Mouse (Mus musculus): ENCODE measurements around the gene Gm44805. TPM values are rescaled to one million over a fixed set of nuclear protein-coding genes. Genes with fewer than 3 reads are reported as not detected.

Gene Gm44805
- polyA plus RNA-seq, 1 experiment = not detected

GRCm38 (mm10) chr7:19712414-19712813 is 31.2 kb upstream of the Gm44805 start:
- 52% methylated on average over 4 of the region's 4 CpGs for WGBS
- no peak overlapping the region for H3K4me3 ChIP-seq (ENCODE audit: insufficient read depth, low read depth, low read length)
- TF ChIP-seq CTCF (conservative IDR thresholded peaks at IDR 0.05; ENCODE audit: insufficient read depth, insufficient read length, low read depth, low read length) (0 out of 2 replicates have a peak, but pooled peaks have one; percentile 24), POLR2A (IDR thresholded peaks at IDR 0.05; ENCODE audit: low read depth, low read length) (no peak)

DNA sequence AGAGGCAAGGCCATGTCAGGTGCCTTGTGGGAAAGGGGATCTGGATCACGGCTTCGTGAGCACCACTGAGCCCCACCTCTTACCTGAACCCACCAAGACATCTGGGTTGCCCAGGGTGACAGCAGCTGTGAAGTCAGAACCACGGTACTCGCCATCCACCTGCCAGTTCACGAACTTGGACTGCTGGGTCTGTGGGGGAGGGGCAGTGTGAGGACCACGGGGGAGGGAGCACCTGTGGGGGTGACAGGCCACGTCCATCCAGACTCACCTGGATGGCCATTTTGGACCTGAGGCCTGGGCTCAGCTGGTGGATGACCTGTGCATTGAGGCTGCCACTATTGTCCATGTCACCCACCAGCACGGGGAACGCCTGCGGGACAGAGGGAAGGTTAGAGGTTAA is 29.4 kb upstream of the Gm44805 start:
- Histone ChIP-seq H3K27me3 (replicated peaks; ENCODE audit: control insufficient read depth, insufficient read depth, low read length) (no peaks in the 10 kb centered on the region), H3K36me3 (ENCODE audit: control insufficient read depth, insufficient read depth, low read length) (no peaks in the 10 kb centered on the region; the same call in 1 of the 2 replicates), H3K4me3 (ENCODE audit: insufficient read depth, low read depth, low read length) (no peak overlapping the region), H3K4me1 (ENCODE audit: control insufficient read depth, insufficient read depth, low read length) (no peaks in the 10 kb centered on the region; the same call in 1 of the 2 replicates), H3K27ac (ENCODE audit: insufficient read depth, low read depth, low read length) (no peak overlapping the region)
- no peak for TF ChIP-seq POLR2A (IDR thresholded peaks at IDR 0.05; ENCODE audit: low read depth, low read length)
- TF ChIP-seq CTCF (conservative IDR thresholded peaks at IDR 0.05; ENCODE audit: insufficient read depth, insufficient read length, low read depth, low read length) = no peak
- DNase-seq = no peak
- WGBS = 83% methylated on average over 10 of the region's 10 CpGs

More at GRCm38 (mm10) chr7:19712414-19712813, 31.2 kb upstream of the Gm44805 start:
- no peak overlapping the region for H3K27ac ChIP-seq (ENCODE audit: insufficient read depth, low read depth, low read length)
- peak; percentile 40 for DNase-seq
- no peaks in the 10 kb centered on the region; the same call in 1 of the 2 replicates for H3K4me1 ChIP-seq (ENCODE audit: control insufficient read depth, insufficient read depth, low read length)
- no peaks in the 10 kb centered on the region; the same call in 1 of the 2 replicates for H3K36me3 ChIP-seq (ENCODE audit: control insufficient read depth, insufficient read depth, low read length)
- no peaks in the 10 kb centered on the region for H3K27me3 ChIP-seq (replicated peaks; ENCODE audit: control insufficient read depth, insufficient read depth, low read length)

DNA sequence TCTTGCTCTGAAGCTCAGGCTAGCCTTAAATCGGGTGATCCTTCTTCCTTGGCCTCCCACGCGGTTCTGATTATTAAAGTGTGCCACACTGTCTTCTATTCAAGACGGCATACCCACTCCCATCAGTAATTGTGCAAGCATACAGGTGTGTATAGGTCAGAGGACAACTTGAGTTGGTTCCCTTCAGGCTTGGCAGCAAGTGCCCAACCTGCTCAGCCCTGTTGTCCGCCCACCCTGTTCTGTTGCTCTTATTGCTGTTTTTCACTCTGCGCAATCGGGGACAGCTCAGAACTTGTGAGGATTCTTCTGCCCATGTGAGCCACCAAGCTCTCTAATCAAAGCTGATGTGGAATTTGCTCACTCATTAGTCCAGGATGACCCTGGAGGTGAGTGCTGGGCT is 24.0 kb upstream of the Gm44805 start:
- Histone ChIP-seq H3K27me3 (replicated peaks; ENCODE audit: control insufficient read depth, insufficient read depth, low read length) (no peaks in the 10 kb centered on the region), H3K4me1 (ENCODE audit: control insufficient read depth, insufficient read depth, low read length) (peaks cover 7% of the 10 kb centered on the region; the same call in 1 of the 2 replicates), H3K27ac (ENCODE audit: insufficient read depth, low read depth, low read length) (no peak overlapping the region), H3K4me3 (ENCODE audit: insufficient read depth, low read depth, low read length) (no peak overlapping the region), H3K36me3 (ENCODE audit: control insufficient read depth, insufficient read depth, low read length) (no peaks in the 10 kb centered on the region)
- whole genome bisulfite sequencing = 92% methylated on average over 7 of the region's 7 CpGs
- no peak for TF ChIP-seq CTCF (conservative IDR thresholded peaks at IDR 0.05; ENCODE audit: insufficient read depth, insufficient read length, low read depth, low read length)
- TF ChIP-seq POLR2A (IDR thresholded peaks at IDR 0.05; ENCODE audit: low read depth, low read length) = no peak
- DNase-seq = no peak

DNA sequence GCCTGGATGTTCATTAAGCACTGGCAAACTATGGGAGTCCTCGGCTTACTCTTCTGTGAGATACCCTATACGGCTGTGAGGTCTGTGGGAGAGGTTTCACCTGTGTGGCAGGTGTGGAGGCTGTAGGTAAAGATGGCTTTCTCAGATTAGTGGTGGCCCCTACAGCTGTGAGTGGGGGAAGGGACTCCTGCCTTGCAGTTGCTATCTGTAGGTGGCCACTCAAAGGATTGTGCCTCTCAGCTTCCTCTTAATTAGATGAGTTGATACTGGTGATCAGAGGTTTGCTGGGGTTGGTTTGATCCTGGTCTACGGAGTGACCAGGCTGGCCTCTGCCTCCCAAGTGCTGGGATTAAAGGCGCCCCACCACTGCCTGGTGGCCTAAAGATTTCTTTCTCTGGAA is 23.3 kb upstream of the Gm44805 start:
- Histone ChIP-seq H3K4me3 (ENCODE audit: insufficient read depth, low read depth, low read length) (no peak overlapping the region), H3K4me1 (ENCODE audit: control insufficient read depth, insufficient read depth, low read length) (peaks cover 9% of the 10 kb centered on the region), H3K36me3 (ENCODE audit: control insufficient read depth, insufficient read depth, low read length) (no peaks in the 10 kb centered on the region), H3K27ac (ENCODE audit: insufficient read depth, low read depth, low read length) (no peak overlapping the region), H3K27me3 (replicated peaks; ENCODE audit: control insufficient read depth, insufficient read depth, low read length) (no peaks in the 10 kb centered on the region)
- no peak for DNase-seq
- TF ChIP-seq POLR2A (IDR thresholded peaks at IDR 0.05; ENCODE audit: low read depth, low read length) (no peak), CTCF (conservative IDR thresholded peaks at IDR 0.05; ENCODE audit: insufficient read depth, insufficient read length, low read depth, low read length) (no peak)
- 98% methylated on average over 4 of the region's 4 CpGs for WGBS

- TF ChIP-seq CTCF (conservative IDR thresholded peaks at IDR 0.05; ENCODE audit: insufficient read depth, insufficient read length, low read depth, low read length) = no peak
- TF ChIP-seq POLR2A (IDR thresholded peaks at IDR 0.05; ENCODE audit: low read depth, low read length) = no peak
- DNase-seq = no peak
- Histone ChIP-seq H3K4me3 (ENCODE audit: insufficient read depth, low read depth, low read length) (no peak overlapping the region), H3K36me3 (ENCODE audit: control insufficient read depth, insufficient read depth, low read length) (no peaks in the 10 kb centered on the region), H3K27ac (ENCODE audit: insufficient read depth, low read depth, low read length) (no peak overlapping the region), H3K27me3 (replicated peaks; ENCODE audit: control insufficient read depth, insufficient read depth, low read length) (no peaks in the 10 kb centered on the region), H3K4me1 (ENCODE audit: control insufficient read depth, insufficient read depth, low read length) (peaks cover 20% of the 10 kb centered on the region)
- WGBS = 94% methylated on average over 16 of the region's 16 CpGs
Measured at GRCm38 (mm10) chr7:19702859-19703555, 21.8 kb upstream of the Gm44805 start.

DNA sequence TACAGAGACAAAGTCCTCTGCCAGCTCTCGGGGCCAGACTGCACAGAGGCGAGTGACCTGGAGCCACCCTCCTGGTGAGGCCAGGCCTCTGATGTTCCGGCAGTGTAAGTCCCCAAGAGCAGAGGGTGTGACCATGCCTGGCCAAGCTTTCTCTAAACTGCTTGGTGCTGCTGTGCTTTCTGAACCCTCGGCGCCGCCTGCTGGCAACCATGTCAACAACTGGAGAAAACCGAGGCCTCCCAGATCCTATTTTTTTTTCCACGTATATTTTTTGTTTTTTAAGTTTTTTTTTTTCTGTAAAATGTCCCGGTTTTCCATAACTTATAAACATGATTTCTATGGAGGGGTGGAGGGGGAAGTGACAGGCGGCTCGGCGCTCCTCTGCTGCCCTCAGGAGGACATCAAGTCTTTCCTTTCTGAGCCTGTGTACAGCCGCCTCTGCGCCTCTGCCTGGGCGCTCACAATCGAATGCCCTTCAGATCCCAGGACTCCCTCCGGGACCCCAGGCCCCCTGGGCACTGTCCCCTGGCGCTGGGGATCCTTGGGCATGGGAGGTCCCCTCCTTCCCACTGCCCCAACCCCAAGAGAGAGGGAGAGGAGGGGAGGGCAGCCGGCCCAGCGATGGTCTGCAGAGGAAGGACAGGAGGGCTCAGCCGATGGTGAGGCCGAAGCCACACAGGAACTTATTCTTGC is 20.0 kb upstream of the Gm44805 start:
- 28% methylated on average over 22 of the region's 22 CpGs for WGBS
- Histone ChIP-seq H3K36me3 (ENCODE audit: control insufficient read depth, insufficient read depth, low read length) (no peaks in the 10 kb centered on the region), H3K4me3 (ENCODE audit: insufficient read depth, low read depth, low read length) (no peak overlapping the region), H3K27me3 (replicated peaks; ENCODE audit: control insufficient read depth, insufficient read depth, low read length) (no peaks in the 10 kb centered on the region), H3K4me1 (ENCODE audit: control insufficient read depth, insufficient read depth, low read length) (peaks cover 20% of the 10 kb centered on the region), H3K27ac (ENCODE audit: insufficient read depth, low read depth, low read length) (peak overlapping the region; percentile 59)
- peak; percentile 73 for TF ChIP-seq CTCF (conservative IDR thresholded peaks at IDR 0.05; ENCODE audit: insufficient read depth, insufficient read length, low read depth, low read length)
- TF ChIP-seq POLR2A (IDR thresholded peaks at IDR 0.05; ENCODE audit: low read depth, low read length) = no peak
- peak; percentile 87 for DNase-seq

Data from kidney, adult 2 months (tissue).